Mouse (Mus musculus): Measurements from ENCODE around the gene Gm17428. TPM values are rescaled to one million over a fixed set of nuclear protein-coding genes. Genes with fewer than 3 reads are reported as not detected.
"Not testable (repeated sequence)": the region's sequence is repeated elsewhere in the genome, so short reads cannot be mapped to it uniquely, and the experiment has no call there.

The Gm17428 gene
- polyA plus RNA-seq, 1 experiment from 2014 or later: not detected

GRCm38 (mm10) chr14:54941024-54941978 is 35.4 kb upstream of the Gm17428 start:
- Histone ChIP-seq H3K4me1 (peaks cover 10% of the 10 kb centered on the region), H3K27ac (no peak overlapping the region), H3K4me3 (no peak overlapping the region), H3K9me3 (replicated peaks) (no peaks in the 10 kb centered on the region), H3K36me3 (no peaks in the 10 kb centered on the region), H3K27me3 (ENCODE audit: low read depth, poor library complexity, severe bottlenecking) (no peaks in the 10 kb centered on the region)
- 70% methylated on average over 13 of the region's 13 CpGs for WGBS
- no peak for DNase-seq (ENCODE audit: low spot score)

GRCm38 (mm10) chr14:54942479-54942878 is 34.3 kb upstream of the Gm17428 start:
- no peak for DNase-seq (ENCODE audit: low spot score)
- Histone ChIP-seq H3K27ac (no peak overlapping the region), H3K4me3 (no peak overlapping the region), H3K27me3 (ENCODE audit: low read depth, poor library complexity, severe bottlenecking) (no peaks in the 10 kb centered on the region), H3K9me3 (replicated peaks) (no peaks in the 10 kb centered on the region), H3K36me3 (no peaks in the 10 kb centered on the region), H3K4me1 (peaks cover 5% of the 10 kb centered on the region; the same call in 1 of the 2 replicates)
- 89% methylated on average over 8 of the region's 8 CpGs for WGBS

- no peak overlapping the region for H3K4me3 ChIP-seq
- H3K27me3 ChIP-seq (ENCODE audit: low read depth, poor library complexity, severe bottlenecking): no peaks in the 10 kb centered on the region
- H3K36me3 ChIP-seq: no peaks in the 10 kb centered on the region
- H3K9me3 ChIP-seq (replicated peaks): no peaks in the 10 kb centered on the region
- 91% methylated on average over 7 of the region's 7 CpGs for WGBS
- no peak for DNase-seq (ENCODE audit: low spot score)
- peaks cover 5% of the 10 kb centered on the region; the same call in 1 of the 2 replicates for H3K4me1 ChIP-seq
- no peak overlapping the region for H3K27ac ChIP-seq
Measured at GRCm38 (mm10) chr14:54943971-54944370, 32.8 kb upstream of the Gm17428 start.

- 70% methylated on average over 2 of the region's 2 CpGs for WGBS
Measured at GRCm38 (mm10) chr14:54944939-54945338, 31.8 kb upstream of the Gm17428 start.

DNA sequence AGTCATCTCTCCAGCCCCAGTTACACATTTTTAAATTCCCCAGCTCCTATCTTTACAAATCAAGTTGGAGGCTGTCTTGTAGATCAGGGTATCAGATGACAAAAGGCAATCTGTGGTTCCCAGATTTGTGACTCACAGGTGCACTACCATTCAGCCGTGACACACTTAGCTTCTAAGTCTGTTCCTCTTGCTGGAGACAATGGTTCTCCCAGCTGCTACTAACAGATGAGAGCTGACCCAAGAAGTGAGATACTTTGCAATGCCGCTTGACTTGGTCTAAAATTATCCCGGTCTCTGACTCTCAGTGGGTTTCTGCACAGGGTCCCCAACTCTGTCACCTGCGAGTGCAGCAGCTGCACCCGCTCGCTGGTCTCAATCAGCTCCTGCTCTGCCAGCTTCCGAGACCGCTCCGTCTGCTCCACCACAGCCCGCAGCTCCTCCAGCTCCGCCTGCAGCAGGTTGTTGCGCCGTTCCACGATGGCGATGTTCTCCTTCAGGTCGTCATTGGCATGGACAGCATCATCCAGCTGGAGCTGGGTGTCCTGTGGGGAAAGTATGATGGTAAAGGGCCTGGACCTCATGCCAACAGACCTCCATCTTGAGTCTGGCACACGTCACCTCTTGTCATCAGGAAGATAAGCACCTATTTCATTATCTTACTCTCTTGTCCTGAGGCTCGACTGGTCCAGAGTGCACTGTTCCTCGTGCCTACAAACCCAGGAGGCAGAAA is 30.6 kb upstream of the Gm17428 start:
- no peak for DNase-seq (ENCODE audit: low spot score)
- WGBS: 85% methylated on average over 19 of the region's 19 CpGs
- H3K9me3 ChIP-seq (replicated peaks): no peaks in the 10 kb centered on the region
- H3K36me3 ChIP-seq: no peaks in the 10 kb centered on the region
- peaks cover 12% of the 10 kb centered on the region; the same call in 1 of the 2 replicates for H3K27me3 ChIP-seq (ENCODE audit: low read depth, poor library complexity, severe bottlenecking)
- H3K4me3 ChIP-seq: no peak overlapping the region
- H3K4me1 ChIP-seq: no peaks in the 10 kb centered on the region
- no peak overlapping the region for H3K27ac ChIP-seq

More at GRCm38 (mm10) chr14:54944939-54945338, 31.8 kb upstream of the Gm17428 start:
- no peak overlapping the region for H3K27ac ChIP-seq
- H3K4me3 ChIP-seq: no peak overlapping the region
- no peaks in the 10 kb centered on the region for H3K4me1 ChIP-seq
- peaks cover 7% of the 10 kb centered on the region; the same call in 1 of the 2 replicates for H3K27me3 ChIP-seq (ENCODE audit: low read depth, poor library complexity, severe bottlenecking)
- H3K9me3 ChIP-seq (replicated peaks): no peaks in the 10 kb centered on the region
- H3K36me3 ChIP-seq: no peaks in the 10 kb centered on the region
- no peak for DNase-seq (ENCODE audit: low spot score)

- peaks cover 15% of the 10 kb centered on the region; the same call in 1 of the 2 replicates for H3K27me3 ChIP-seq (ENCODE audit: low read depth, poor library complexity, severe bottlenecking)
- WGBS: 93% methylated on average over 11 of the region's 11 CpGs
- H3K4me3 ChIP-seq; H3K27ac ChIP-seq; H3K36me3 ChIP-seq; H3K9me3 ChIP-seq (replicated peaks); DNase-seq (ENCODE audit: low spot score); H3K4me1 ChIP-seq: not testable (repeated sequence)
Measured at GRCm38 (mm10) chr14:54947008-54947407, 29.7 kb upstream of the Gm17428 start.

- DNase-seq (ENCODE audit: low spot score): no peak
- no peak overlapping the region for H3K27ac ChIP-seq
- no peaks in the 10 kb centered on the region for H3K36me3 ChIP-seq
- H3K4me3 ChIP-seq: no peak overlapping the region
- no peaks in the 10 kb centered on the region for H3K9me3 ChIP-seq (replicated peaks)
- H3K27me3 ChIP-seq (ENCODE audit: low read depth, poor library complexity, severe bottlenecking): peaks cover 15% of the 10 kb centered on the region; the same call in 1 of the 2 replicates
- H3K4me1 ChIP-seq: no peaks in the 10 kb centered on the region
- WGBS: 90% methylated on average over 9 of the region's 9 CpGs
Measured at GRCm38 (mm10) chr14:54948781-54949180, 28.0 kb upstream of the Gm17428 start.

- no peaks in the 10 kb centered on the region for H3K9me3 ChIP-seq (replicated peaks)
- H3K27me3 ChIP-seq (ENCODE audit: low read depth, poor library complexity, severe bottlenecking): peaks cover 15% of the 10 kb centered on the region; the same call in 1 of the 2 replicates
- no peak overlapping the region for H3K27ac ChIP-seq
- no peaks in the 10 kb centered on the region for H3K36me3 ChIP-seq
- no peak for DNase-seq (ENCODE audit: low spot score)
- no peak overlapping the region for H3K4me3 ChIP-seq
- no peaks in the 10 kb centered on the region for H3K4me1 ChIP-seq
- WGBS: 63% methylated on average over 12 of the region's 12 CpGs
Measured at GRCm38 (mm10) chr14:54950493-54950892, 26.2 kb upstream of the Gm17428 start.

DNA sequence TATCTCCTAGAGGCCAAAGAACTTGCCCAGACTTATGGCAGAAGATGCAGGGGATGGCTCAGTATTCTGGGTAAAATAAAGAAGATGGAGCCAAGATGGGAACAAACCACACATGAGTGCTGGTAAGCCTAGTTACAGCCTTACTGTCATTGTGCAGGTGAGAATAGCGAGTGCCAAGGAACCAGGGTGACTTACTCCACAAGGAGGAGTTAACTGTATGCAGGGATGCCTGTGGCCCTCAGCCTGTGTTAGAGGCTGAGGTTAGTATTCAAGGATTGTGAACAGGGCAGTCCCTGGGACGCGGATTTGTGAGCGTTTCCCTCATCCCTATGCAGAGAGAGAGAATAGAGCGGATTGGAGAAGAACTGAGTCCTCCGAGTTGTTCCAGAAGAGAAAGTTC is 25.1 kb upstream of the Gm17428 start:
- H3K4me1 ChIP-seq: no peaks in the 10 kb centered on the region
- no peak overlapping the region for H3K27ac ChIP-seq
- H3K36me3 ChIP-seq: no peaks in the 10 kb centered on the region
- H3K4me3 ChIP-seq: no peak overlapping the region
- no peak for DNase-seq (ENCODE audit: low spot score)
- H3K9me3 ChIP-seq (replicated peaks): no peaks in the 10 kb centered on the region
- peaks cover 15% of the 10 kb centered on the region; the same call in 1 of the 2 replicates for H3K27me3 ChIP-seq (ENCODE audit: low read depth, poor library complexity, severe bottlenecking)
- 87% methylated on average over 6 of the region's 6 CpGs for WGBS

- Histone ChIP-seq H3K4me1 (no peaks in the 10 kb centered on the region), H3K36me3 (no peaks in the 10 kb centered on the region), H3K27ac (no peak overlapping the region), H3K4me3 (no peak overlapping the region), H3K9me3 (replicated peaks) (no peaks in the 10 kb centered on the region), H3K27me3 (ENCODE audit: low read depth, poor library complexity, severe bottlenecking) (peaks cover 15% of the 10 kb centered on the region; the same call in 1 of the 2 replicates)
- no peak for DNase-seq (ENCODE audit: low spot score)
- WGBS: 92% methylated on average over 8 of the region's 8 CpGs
Measured at GRCm38 (mm10) chr14:54953664-54954206, 23.0 kb upstream of the Gm17428 start.

DNA sequence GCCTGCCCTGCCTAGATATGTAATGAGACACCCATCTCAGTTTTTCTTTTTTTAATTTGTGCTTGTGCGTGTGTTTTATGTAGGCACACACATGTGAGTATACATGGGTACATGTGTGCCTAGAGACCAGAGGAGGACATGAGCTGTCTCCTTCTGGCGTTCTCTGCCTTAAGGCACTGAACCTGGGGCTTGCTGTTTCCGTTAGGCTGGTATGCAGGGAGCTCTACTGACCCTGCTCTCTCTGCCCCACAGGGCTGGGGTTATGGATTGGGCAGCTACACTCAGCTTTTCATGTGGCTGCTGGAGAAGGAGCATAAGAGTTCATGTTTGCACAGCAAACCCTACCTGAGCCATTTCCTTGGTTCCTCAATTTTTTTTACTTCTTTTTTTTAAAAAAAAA is 22.3 kb upstream of the Gm17428 start:
- Histone ChIP-seq H3K4me3 (no peak overlapping the region), H3K9me3 (replicated peaks) (no peaks in the 10 kb centered on the region), H3K4me1 (no peaks in the 10 kb centered on the region), H3K27me3 (ENCODE audit: low read depth, poor library complexity, severe bottlenecking) (peaks cover 12% of the 10 kb centered on the region; the same call in 1 of the 2 replicates), H3K36me3 (no peaks in the 10 kb centered on the region), H3K27ac (no peak overlapping the region)
- 86% methylated on average over 3 of the region's 3 CpGs for WGBS
- no peak for DNase-seq (ENCODE audit: low spot score)

GRCm38 (mm10) chr14:54955481-54955880 is 21.3 kb upstream of the Gm17428 start:
- H3K36me3 ChIP-seq: no peaks in the 10 kb centered on the region
- WGBS: 96% methylated on average over 3 of the region's 3 CpGs

More at GRCm38 (mm10) chr14:54955481-54955880, 21.3 kb upstream of the Gm17428 start:
- Histone ChIP-seq H3K27ac (no peak overlapping the region), H3K4me1 (no peaks in the 10 kb centered on the region), H3K4me3 (no peak overlapping the region), H3K27me3 (ENCODE audit: low read depth, poor library complexity, severe bottlenecking) (peaks cover 5% of the 10 kb centered on the region; the same call in 1 of the 2 replicates), H3K9me3 (replicated peaks) (no peaks in the 10 kb centered on the region)
- DNase-seq (ENCODE audit: low spot score): no peak

Measured in limb, embryonic 10.5 days (tissue).